Mouse (Mus musculus) stomach, embryonic 14.5 days (tissue): ENCODE measurements around the gene Stat5b. TPM values are rescaled to one million over a fixed set of nuclear protein-coding genes. Genes with fewer than 3 reads are reported as not detected.

Experiments used
- ATAC-seq: fragments of 200-750 bp; cut with Nextera tagmentation; 2 replicates; pipeline ENCODE4 v1.8.0; 2017; ENCODE audit warnings: low read depth, moderate TSS enrichment; ENCODE audit not compliant: insufficient number of reproducible peaks, insufficient read depth, low FRiP score
- H3K27ac ChIP-seq: fragments of 300-500 bp; sonication (generic); 2 replicates; pipeline ENCODE4 v1.5.1; 2014; ENCODE audit warnings: mild to moderate bottlenecking, low read length, moderate library complexity, mixed read lengths
- H3K27me3 ChIP-seq: fragments of 300-500 bp; sonication (generic); 2 replicates; pipeline ENCODE4 v1.6.1; 2014; ENCODE audit warnings: low read length, control low read depth, mixed read lengths; ENCODE audit not compliant: control insufficient read depth, insufficient read depth
- H3K36me3 ChIP-seq: fragments of 300-500 bp; sonication (generic); 2 replicates; pipeline ENCODE4 v1.6.1; 2014; ENCODE audit warnings: mild to moderate bottlenecking, control low read depth, low read length, moderate library complexity, mixed read lengths; ENCODE audit not compliant: control insufficient read depth, insufficient read depth
- H3K4me1 ChIP-seq: fragments of 300-500 bp; sonication (generic); 2 replicates; pipeline ENCODE4 v1.6.1; 2014; ENCODE audit warnings: low read length, control low read depth, mixed read lengths; ENCODE audit not compliant: control insufficient read depth, insufficient read depth
- H3K4me2 ChIP-seq: fragments of 300-500 bp; sonication (generic); replicated peaks from 2 replicates; pipeline ENCODE4 v1.6.1; 2014; ENCODE audit warnings: low read depth, low read length, control low read depth
- H3K4me3 ChIP-seq: fragments of 300-500 bp; sonication (generic); 2 replicates; pipeline ENCODE4 v1.5.1; 2014; ENCODE audit warnings: low read depth, low read length, control low read depth
- H3K9ac ChIP-seq: fragments of 300-500 bp; sonication (generic); replicated peaks from 2 replicates; pipeline ENCODE4 v1.6.1; 2014; ENCODE audit warnings: low read depth, mild to moderate bottlenecking, control low read depth, low read length, moderate library complexity, mixed read lengths
- H3K9me3 ChIP-seq: fragments of 300-500 bp; sonication (generic); 2 replicates; pipeline ENCODE4 v1.6.1; 2016; ENCODE audit warnings: low read depth, low read length, control low read depth; ENCODE audit not compliant: control insufficient read depth
- WGBS: fragments of 180-500 bp; shearing (Covaris S2); extraction: QIAGEN DNeasy Blood & Tissue Kit; methylation state at CpG from one replicate; pipeline ENCODE4 v1.1.7; 2014; 5-methylcytosine and 5-hydroxymethylcytosine counted together
- polyA plus RNA-seq: library from polyadenylated mRNA; unstranded; fragments of >200 nt; fragmentation: Nextera tagmentation; extraction: Ambion mirVana; gene quantifications from 2 replicates; pipeline ENCODE4 v1.2.1, GENCODE M21; 2014

Gene Stat5b
- polyA plus RNA-seq, 1 experiment from 2014 or later: 26.8 TPM

DNA sequence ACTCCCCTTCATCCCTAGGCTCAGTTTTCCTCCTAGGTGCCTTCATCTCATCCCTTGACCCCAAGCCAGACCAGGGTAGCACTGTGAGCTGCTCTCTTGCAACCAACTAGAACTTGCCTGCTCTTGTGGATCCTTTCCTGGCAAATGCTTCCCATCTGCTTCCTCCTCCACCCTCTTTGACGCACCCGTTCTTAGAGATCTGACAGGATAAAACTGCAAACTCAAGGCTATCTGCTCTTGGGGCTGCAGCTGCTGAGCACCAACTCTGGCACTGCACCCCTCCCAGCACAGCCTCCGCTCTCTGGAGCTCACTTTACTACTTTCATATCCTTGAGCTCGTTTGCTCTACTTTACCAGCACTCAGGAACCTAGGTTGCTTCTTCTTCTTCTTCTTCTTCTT lies 101.9 kb downstream of the Stat5b start:
- WGBS: 76% methylated on average over 4 of the region's 4 CpGs
- Histone ChIP-seq H3K9me3 (no peaks in the 10 kb centered on the region), H3K27ac (no peak overlapping the region)

GRCm38 (mm10) chr11:100747114-100747513 lies 103.4 kb downstream of the Stat5b start:
- no peaks in the 10 kb centered on the region for H3K4me1 ChIP-seq
- H3K9ac ChIP-seq: no peak overlapping the region
- H3K9me3 ChIP-seq: no peaks in the 10 kb centered on the region
- H3K27ac ChIP-seq: no peak overlapping the region
- H3K4me2 ChIP-seq: no peak overlapping the region
- 64% methylated on average over 5 of the region's 5 CpGs for WGBS
- H3K27me3 ChIP-seq: no peaks in the 10 kb centered on the region
- ATAC-seq: no peak
- no peaks in the 10 kb centered on the region for H3K36me3 ChIP-seq
- no peak overlapping the region for H3K4me3 ChIP-seq

More for the DNA sequence above, 101.9 kb downstream of the Stat5b start:
- H3K9ac ChIP-seq: no peak overlapping the region
- H3K27me3 ChIP-seq: no peaks in the 10 kb centered on the region
- ATAC-seq: no peak
- no peak overlapping the region for H3K4me3 ChIP-seq
- no peak overlapping the region for H3K4me2 ChIP-seq
- no peaks in the 10 kb centered on the region for H3K4me1 ChIP-seq
- no peaks in the 10 kb centered on the region for H3K36me3 ChIP-seq

DNA sequence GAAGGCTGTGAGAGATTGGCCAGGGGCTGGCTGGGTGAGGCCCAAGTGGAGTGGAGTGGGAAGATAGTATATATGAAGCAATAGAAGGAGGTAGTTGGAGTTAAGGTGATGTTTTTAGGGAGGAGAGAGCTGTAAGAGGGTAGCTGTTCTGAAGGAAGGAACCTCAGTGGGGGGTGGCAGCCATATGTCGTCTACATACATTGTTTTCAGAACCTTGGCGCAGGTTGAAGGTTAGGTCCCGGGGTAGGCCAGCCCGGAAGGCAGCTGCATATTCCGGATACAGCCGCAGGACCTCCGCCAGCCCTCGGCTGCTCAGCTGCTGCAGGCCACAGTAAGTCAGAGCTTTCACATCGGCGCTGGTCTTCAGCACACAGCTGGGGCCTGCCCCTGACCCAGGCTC lies 104.0 kb downstream of the Stat5b start:
- Histone ChIP-seq H3K4me2 (no peak overlapping the region), H3K36me3 (no peaks in the 10 kb centered on the region), H3K4me3 (no peak overlapping the region), H3K27ac (no peak overlapping the region), H3K9ac (no peak overlapping the region), H3K4me1 (no peaks in the 10 kb centered on the region), H3K9me3 (no peaks in the 10 kb centered on the region), H3K27me3 (no peaks in the 10 kb centered on the region)
- ATAC-seq: no peak
- 80% methylated on average over 10 of the region's 10 CpGs for WGBS

DNA sequence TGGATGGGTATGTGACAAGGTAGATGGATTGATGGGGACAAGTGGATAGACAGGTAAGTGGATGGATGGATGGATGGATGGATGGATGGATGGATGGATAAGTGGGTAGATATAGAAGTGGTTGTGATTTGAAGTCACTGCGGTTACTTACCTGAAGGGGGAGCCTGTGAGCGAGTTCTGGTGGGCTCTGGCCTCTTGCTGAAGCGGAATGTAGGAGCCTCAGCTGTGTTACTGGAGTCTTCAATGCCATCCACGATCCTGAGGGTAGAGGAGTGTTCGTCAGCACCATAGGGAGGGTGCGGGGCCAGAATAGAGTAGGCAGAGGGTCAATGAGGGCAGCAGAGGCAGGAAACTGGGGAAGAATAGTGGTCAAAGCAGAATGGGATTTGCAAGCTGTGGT lies 105.4 kb downstream of the Stat5b start:
- H3K27me3 ChIP-seq: no peaks in the 10 kb centered on the region
- H3K4me2 ChIP-seq: no peak overlapping the region
- no peaks in the 10 kb centered on the region for H3K36me3 ChIP-seq
- H3K27ac ChIP-seq: no peak overlapping the region
- H3K4me3 ChIP-seq: no peak overlapping the region
- peak; percentile 66; the same call in 1 of the 2 replicates for ATAC-seq
- 13% methylated on average over 6 of the region's 6 CpGs for WGBS
- H3K9me3 ChIP-seq: no peaks in the 10 kb centered on the region
- no peaks in the 10 kb centered on the region for H3K4me1 ChIP-seq
- no peak overlapping the region for H3K9ac ChIP-seq

DNA sequence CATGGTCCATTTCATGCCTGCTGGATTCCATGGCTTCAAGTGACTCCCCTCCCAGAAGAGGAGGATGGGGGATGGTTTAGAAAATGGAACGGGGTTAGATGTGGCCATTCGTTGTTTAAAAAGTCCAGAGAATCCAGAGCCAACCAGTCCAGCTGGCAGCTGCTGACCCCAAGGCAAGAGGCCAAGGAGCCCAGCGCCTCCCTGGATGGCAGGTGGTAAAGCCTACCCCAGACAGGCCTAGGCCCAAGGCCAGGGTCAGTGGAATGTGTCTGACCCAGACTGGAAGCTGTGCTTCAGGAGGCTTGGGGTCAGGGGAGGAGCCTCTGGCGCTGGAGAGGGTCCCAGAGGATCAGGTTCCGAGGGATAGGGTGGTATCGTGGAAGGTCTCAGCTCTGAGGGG lies 109.2 kb downstream of the Stat5b start:
- no peak for ATAC-seq
- Histone ChIP-seq H3K9me3 (no peaks in the 10 kb centered on the region), H3K27me3 (no peaks in the 10 kb centered on the region), H3K4me1 (peaks cover 10% of the 10 kb centered on the region), H3K36me3 (no peaks in the 10 kb centered on the region), H3K4me2 (no peak overlapping the region), H3K4me3 (no peak overlapping the region), H3K9ac (no peak overlapping the region), H3K27ac (no peak overlapping the region)
- WGBS: 63% methylated on average over 6 of the region's 6 CpGs

GRCm38 (mm10) chr11:100738749-100739148 lies 111.8 kb downstream of the Stat5b start:
- H3K9me3 ChIP-seq: no peaks in the 10 kb centered on the region
- H3K9ac ChIP-seq: no peak overlapping the region
- H3K36me3 ChIP-seq: no peaks in the 10 kb centered on the region
- H3K4me1 ChIP-seq: peaks cover 13% of the 10 kb centered on the region
- WGBS: 19% methylated on average over 5 of the region's 5 CpGs
- H3K27ac ChIP-seq: no peak overlapping the region
- H3K4me3 ChIP-seq: peak overlapping the region; percentile 99; the same call in 1 of the 2 replicates
- no peaks in the 10 kb centered on the region for H3K27me3 ChIP-seq
- peak overlapping the region; percentile 53 for H3K4me2 ChIP-seq
- ATAC-seq: no peak

DNA sequence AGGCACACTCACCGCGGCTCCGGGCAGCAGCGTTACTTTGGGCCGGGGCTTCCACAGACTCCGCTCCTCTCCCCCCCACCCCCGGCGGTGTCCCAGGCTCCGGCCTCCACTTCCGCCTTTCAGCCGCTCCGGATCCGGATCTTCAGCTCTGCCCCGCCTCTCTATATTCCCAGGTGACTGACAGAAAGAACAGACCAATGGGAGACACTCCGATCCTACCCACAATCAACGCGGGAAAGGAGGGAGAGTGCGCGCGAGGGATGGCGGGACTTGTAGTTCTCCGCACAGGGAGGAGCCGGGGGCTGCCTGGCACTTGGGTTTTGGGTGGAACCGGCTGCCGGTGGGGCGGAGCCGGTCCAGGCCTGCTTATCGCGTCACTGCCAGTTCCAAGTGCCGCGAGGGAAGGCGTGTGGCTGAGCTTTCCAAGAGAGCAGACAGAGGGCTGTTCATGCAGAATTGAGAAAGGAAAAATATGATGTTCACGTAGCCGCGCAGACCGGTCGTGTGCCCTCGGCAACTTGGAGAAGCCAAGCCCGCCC lies 112.4 kb downstream of the Stat5b start, which contains the start of gene Rab5c:
Gene Rab5c, minus strand, starts transcription at position 150 of the 539 bp plus-strand sequence.
- Histone ChIP-seq H3K4me1 (peaks cover 13% of the 10 kb centered on the region), H3K36me3 (no peaks in the 10 kb centered on the region), H3K4me2 (peak within 1 kb of the TSS; percentile 88), H3K27me3 (no peaks in the 10 kb centered on the region), H3K27ac (peak within 1 kb of the TSS; percentile 56), H3K9ac (peak within 1 kb of the TSS; percentile 87), H3K4me3 (peak within 1 kb of the TSS; percentile 99), H3K9me3 (no peaks in the 10 kb centered on the region)
- peak; percentile 99 for ATAC-seq
- under 1% methylated on average over 39 of the region's 39 CpGs for WGBS

- Histone ChIP-seq H3K27ac (peak overlapping the region; percentile 56), H3K4me2 (peak overlapping the region; percentile 88), H3K36me3 (no peaks in the 10 kb centered on the region; the same call in 1 of the 2 replicates), H3K27me3 (no peaks in the 10 kb centered on the region), H3K4me3 (peak overlapping the region; percentile 99), H3K4me1 (peaks cover 13% of the 10 kb centered on the region), H3K9ac (peak overlapping the region; percentile 87), H3K9me3 (no peaks in the 10 kb centered on the region)
- no peak for ATAC-seq
- 2% methylated on average over 13 of the region's 13 CpGs for WGBS
These were observed 113.3 kb downstream of the Stat5b start for GRCm38 (mm10) chr11:100737105-100737733.
